Mouse (Mus musculus) macrophage (primary cell): ENCODE results near the gene Slc1a4. TPM values are rescaled to one million over a fixed set of nuclear protein-coding genes. Genes with fewer than 3 reads are reported as not detected.

Experiments used
- H3K27ac ChIP-seq: fragments of 350-480 bp; formaldehyde crosslinking; 2 replicates; pipeline ENCODE4 v1.9.0; 2021
- H3K36me3 ChIP-seq: fragments of 350-480 bp; formaldehyde crosslinking; 2 replicates; pipeline ENCODE4 v1.9.0; 2021; ENCODE audit errors: inconsistent target
- H3K4me3 ChIP-seq: fragments of 350-480 bp; formaldehyde crosslinking; 2 replicates; pipeline ENCODE4 v1.9.0; 2021; ENCODE audit errors: inconsistent target
- H3K79me2 ChIP-seq: fragments of 350-480 bp; formaldehyde crosslinking; 2 replicates; pipeline ENCODE4 v1.9.0; 2021; ENCODE audit errors: inconsistent target
- WGBS: methylation state at CpG from one replicate; pipeline ENCODE4 v1.1.7; 2026; ENCODE audit warnings: inconsistent platforms; ENCODE audit not compliant: missing documents; 5-methylcytosine and 5-hydroxymethylcytosine counted together
- polyA plus RNA-seq: library from polyadenylated mRNA; stranded (reverse); fragments of 250-400 nt; gene quantifications from 3 replicates; pipeline ENCODE4 v1.2.4, GENCODE M21; 2018; ENCODE audit warnings: inconsistent platforms

Gene Slc1a4
- polyA plus RNA-seq, 1 experiment from 2014 or later, result 0.14 TPM

DNA sequence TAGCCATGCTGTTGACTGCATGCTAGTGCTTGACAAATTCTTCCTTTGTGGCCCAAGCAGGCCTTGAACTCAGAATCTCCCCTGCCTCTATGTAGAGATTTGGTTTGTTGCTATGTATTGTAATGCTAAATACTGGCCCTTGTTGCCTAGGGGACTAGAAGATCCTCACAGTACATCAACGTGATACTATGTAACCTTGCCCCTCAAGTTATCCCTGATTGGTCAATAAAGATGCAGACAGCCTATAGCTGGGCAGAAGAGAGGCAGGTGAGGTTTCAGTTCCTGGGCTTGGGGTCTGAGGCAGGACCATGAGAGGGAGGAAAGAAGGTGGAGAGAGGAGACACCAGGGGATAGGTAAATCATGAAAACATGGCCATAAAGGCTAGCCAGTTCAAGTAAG lies 1.8 kb upstream of the Slc1a4 start:
- WGBS, result 93% methylated on average over 1 of the region's 1 CpGs
- H3K79me2 ChIP-seq, result no peaks in the 10 kb centered on the region

DNA sequence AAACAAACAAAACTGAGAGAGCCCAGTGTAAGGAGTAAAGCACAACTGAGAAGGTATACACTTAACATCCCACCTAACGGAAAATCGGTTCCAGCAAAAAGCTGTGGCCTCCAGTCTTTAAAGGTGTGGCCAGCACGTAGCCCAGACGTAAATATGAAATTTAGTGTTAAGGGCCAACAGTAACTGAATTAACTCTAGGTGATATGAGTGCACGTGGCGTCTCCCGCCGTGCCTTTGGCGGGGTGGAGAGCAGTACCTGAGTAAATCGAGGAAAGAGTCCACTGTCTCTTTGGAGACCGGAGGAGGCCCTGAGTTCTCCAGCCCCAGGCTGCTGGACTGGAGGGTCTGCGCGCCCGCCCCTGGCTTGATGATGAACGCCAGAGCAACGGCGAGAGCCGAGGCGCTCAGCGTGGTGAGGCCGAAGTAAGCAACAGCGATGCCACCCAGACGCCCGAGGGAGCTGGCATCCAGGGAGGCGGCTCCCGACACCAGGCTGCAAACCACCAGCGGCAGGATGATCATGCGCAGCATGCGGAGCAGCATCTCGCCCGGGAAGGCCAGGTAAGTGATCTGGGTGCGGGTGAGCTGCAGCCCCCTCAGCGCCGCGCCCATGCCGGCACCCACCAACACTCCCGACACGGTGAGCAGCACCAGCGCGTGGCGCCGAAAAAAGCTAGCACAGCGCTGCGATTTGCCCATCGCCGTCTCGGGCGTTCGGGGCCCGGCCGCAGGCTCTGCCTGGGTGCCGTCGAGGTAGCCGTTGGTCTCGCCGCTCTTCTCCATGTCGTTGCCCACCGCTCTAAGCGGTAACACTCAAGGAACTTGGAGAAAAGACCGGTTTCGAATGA lies 599 bp downstream of the Slc1a4 start:
- no peaks in the 10 kb centered on the region for H3K79me2 ChIP-seq
- H3K4me3 ChIP-seq, result peak overlapping the region; percentile 60
- H3K36me3 ChIP-seq, result no peaks in the 10 kb centered on the region
- no peak overlapping the region for H3K27ac ChIP-seq
- WGBS, result 8% methylated on average over 61 of the region's 61 CpGs

More for the DNA sequence above, 1.8 kb upstream of the Slc1a4 start:
- H3K27ac ChIP-seq, result no peak overlapping the region
- no peak overlapping the region for H3K4me3 ChIP-seq
- H3K36me3 ChIP-seq, result no peaks in the 10 kb centered on the region

DNA sequence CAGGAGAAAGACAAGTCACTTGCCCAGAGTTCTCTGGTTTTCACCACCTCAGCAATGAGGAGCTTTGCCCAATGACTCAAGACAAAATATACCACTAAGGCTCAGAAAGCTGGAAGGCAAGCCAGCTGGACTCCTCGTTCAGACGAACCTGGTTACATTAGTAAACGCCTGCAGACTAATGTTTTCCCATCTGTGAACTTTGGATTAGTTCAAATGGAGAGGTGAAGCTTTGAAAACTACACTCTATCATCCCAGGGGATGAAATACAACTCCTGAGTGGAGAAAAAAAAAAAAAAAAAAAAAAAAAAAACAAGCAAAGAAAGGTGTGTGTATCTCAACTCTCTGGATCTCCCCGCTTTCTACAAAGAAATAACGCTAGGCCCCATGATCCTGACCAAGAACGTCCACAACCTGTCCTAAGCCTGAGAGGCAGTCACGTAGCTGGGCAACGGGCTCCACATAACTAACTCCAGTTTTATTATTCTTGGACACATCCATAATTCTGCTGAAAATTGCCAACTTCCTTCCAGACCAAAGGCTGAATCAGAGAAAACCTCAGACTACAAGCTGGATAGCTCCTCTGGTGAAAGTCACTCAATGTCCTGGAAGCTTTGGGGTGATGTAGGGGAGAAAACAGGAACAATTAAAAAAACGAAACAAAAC lies 1.4 kb downstream of the Slc1a4 start:
- peak overlapping the region; percentile 60; the same call in 1 of the 2 replicates for H3K4me3 ChIP-seq
- H3K79me2 ChIP-seq, result no peaks in the 10 kb centered on the region
- no peak overlapping the region for H3K27ac ChIP-seq
- H3K36me3 ChIP-seq, result no peaks in the 10 kb centered on the region
- 92% methylated on average over 9 of the region's 9 CpGs for WGBS

DNA sequence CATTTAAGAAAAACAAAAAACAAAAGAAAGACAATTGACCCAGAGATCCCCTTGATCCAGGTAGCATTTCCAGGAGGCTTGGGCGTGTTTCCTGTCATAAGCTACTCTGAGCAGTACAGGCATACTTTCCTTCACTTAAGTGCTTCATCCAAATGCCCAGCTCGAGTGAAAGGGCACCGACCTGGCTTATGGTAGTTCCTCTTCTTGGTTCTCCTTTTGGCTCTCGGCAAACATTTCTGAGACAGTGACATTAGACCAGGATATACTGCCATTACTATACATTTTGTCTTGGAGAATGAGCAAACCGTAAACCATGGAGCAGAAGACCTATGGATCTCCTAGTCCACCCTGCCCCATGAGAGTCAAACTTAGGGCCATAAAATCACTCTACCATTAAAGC lies 2.8 kb downstream of the Slc1a4 start:
- Histone ChIP-seq H3K4me3 (no peak overlapping the region), H3K36me3 (no peaks in the 10 kb centered on the region), H3K27ac (no peak overlapping the region), H3K79me2 (no peaks in the 10 kb centered on the region)
- 26% methylated on average over 5 of the region's 5 CpGs for WGBS

DNA sequence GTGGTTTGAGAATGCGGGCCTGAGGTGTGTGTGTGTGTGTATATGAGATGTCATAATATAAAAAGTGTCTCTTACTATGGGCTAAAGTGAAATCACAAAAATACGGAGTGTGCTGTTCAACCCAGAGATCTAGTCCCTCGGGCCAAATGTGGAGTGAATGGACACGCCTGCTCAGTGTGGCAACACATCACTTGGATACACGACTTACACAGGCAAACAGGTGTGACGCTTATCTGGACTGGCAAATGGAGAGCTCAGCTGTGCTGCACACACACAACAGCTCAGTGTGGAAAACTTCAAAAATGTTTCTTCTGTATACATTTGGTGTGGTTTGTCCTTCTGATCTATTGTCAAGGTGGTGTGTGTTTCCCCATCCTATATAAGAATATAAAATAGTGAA lies 3.7 kb downstream of the Slc1a4 start:
- Histone ChIP-seq H3K36me3 (no peaks in the 10 kb centered on the region), H3K27ac (no peak overlapping the region), H3K4me3 (no peak overlapping the region), H3K79me2 (no peaks in the 10 kb centered on the region)
- 81% methylated on average over 6 of the region's 6 CpGs for WGBS

DNA sequence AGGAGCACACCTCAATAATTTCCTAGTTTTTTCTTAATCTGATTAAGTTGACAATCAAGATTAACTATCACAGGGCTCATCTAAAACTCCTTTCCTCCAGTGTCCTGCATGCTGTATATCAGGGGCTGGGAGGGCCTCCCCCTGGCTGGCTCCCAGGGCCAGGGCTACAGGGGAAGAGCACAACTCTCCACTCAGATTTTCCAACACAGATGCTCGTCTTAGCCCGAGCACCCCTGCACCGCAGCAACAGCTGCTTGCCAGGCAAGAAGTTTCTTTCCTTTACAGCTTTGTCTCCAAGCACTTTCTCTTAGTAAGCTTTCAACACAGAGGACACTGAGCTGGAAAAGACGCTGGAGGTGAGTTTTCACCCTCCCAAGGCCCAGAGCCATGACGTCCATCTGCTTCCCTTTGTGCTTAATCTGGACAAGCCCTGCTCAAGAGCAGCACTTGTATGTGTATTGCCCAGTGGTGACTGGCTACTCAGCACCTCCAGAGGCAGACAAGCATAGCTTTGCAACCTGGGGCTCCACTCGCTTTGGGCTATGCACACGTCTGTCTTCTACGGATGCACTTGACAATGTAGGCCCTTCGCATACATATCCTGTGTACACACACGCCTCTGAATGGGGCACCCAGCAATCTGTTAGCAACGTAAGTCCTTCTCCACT lies 6.1 kb downstream of the Slc1a4 start:
- H3K27ac ChIP-seq, result no peak overlapping the region
- H3K4me3 ChIP-seq, result no peak overlapping the region
- 94% methylated on average over 11 of the region's 11 CpGs for WGBS
- no peaks in the 10 kb centered on the region for H3K36me3 ChIP-seq
- H3K79me2 ChIP-seq, result no peaks in the 10 kb centered on the region

DNA sequence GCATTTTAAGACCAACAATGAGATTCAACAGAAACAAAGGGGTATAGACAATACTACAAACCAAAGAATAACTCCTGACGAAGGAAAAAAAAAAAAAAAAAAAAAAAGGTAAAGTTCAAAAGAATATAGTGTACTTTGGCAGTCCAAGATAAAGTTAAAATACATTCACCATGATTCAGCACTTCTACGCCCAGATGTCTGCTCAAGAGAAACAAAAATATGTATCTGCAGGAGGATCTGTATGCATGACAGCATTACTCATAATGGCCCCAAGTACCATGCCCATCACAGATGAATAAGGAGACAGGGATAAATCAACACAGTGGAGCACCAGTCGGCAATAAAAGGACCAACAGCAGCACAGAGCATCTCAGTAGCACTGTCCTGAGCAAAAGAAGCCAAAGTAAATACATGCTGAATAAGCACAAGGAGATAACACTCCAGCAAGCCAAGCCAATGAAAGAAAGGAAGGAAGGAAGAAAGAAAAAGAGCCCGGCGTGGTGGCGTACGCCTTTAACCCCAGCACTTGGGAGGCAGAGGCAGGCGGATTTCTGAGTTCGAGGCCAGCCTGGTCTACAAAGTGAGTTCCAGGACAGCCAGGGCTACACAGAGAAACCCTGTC lies 7.3 kb downstream of the Slc1a4 start:
- 93% methylated on average over 7 of the region's 9 CpGs for WGBS
- no peak overlapping the region for H3K4me3 ChIP-seq
- no peaks in the 10 kb centered on the region for H3K79me2 ChIP-seq
- H3K36me3 ChIP-seq, result no peaks in the 10 kb centered on the region
- no peak overlapping the region for H3K27ac ChIP-seq

DNA sequence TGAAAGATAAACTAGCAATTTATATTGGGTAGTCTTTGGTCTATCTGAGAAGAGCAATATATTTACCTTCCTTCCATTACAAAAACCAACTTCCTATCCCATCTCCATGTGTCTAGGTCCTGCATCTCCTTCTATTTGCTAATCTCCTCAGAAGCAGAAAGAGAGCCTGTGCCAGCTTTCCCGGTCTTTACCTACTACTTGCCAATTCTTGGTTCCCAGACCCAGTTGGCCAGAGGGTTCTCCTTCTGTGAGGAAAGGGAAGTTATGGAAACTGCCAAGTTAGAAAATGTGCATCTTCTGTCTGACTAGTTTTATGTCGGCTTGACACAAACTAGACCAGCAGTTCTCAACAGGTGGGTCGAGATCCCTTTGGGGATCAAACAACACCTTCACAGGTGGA lies 8.5 kb downstream of the Slc1a4 start:
- 96% methylated on average over 3 of the region's 3 CpGs for WGBS
- H3K36me3 ChIP-seq, result no peaks in the 10 kb centered on the region

DNA sequence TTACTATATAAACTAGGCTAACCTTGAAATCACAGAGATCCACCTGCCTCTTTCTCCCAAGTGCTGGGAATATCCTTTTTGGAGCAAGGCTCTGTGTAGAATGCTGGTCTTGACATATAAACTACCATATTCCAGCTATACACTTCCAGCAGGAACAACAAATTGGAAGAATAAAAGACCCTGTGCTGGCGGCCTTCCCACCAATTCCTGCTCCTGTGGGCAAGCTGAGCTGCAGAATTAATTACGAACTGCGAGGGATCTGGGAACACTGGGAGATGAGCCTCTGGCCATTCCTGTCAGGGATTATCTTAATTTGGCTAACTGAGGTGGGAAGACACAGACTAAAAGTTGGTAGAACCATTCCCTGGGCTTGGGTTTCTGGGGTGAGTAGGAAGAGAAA lies 10.1 kb downstream of the Slc1a4 start:
- no peaks in the 10 kb centered on the region for H3K36me3 ChIP-seq
- WGBS, result 89% methylated on average over 3 of the region's 3 CpGs
- H3K4me3 ChIP-seq, result no peak overlapping the region
- H3K27ac ChIP-seq, result no peak overlapping the region
- H3K79me2 ChIP-seq, result no peaks in the 10 kb centered on the region

More for the DNA sequence above, 8.5 kb downstream of the Slc1a4 start:
- no peaks in the 10 kb centered on the region for H3K79me2 ChIP-seq
- no peak overlapping the region for H3K4me3 ChIP-seq
- no peak overlapping the region for H3K27ac ChIP-seq

DNA sequence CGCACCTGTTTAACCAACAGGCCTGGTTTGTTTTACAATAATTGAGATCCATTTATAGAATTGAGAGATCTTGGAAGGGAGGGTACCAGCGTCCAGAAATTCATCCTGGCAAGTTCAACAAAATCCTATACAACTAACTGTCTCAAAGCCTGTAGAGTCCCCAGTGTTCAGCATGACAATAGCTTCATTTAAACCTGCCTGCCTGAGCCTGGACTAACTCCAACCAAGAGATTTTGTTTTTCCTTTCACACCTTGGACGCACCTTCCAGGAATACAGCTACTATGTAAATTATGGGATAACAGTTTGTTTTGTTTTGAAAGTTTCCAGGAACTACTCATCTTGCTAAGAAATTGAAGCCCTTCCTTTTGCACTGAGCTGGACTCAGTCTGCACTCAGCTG lies 11.9 kb downstream of the Slc1a4 start:
- Histone ChIP-seq H3K36me3 (no peaks in the 10 kb centered on the region), H3K27ac (no peak overlapping the region), H3K79me2 (no peaks in the 10 kb centered on the region), H3K4me3 (no peak overlapping the region)
- 90% methylated on average over 3 of the region's 3 CpGs for WGBS

DNA sequence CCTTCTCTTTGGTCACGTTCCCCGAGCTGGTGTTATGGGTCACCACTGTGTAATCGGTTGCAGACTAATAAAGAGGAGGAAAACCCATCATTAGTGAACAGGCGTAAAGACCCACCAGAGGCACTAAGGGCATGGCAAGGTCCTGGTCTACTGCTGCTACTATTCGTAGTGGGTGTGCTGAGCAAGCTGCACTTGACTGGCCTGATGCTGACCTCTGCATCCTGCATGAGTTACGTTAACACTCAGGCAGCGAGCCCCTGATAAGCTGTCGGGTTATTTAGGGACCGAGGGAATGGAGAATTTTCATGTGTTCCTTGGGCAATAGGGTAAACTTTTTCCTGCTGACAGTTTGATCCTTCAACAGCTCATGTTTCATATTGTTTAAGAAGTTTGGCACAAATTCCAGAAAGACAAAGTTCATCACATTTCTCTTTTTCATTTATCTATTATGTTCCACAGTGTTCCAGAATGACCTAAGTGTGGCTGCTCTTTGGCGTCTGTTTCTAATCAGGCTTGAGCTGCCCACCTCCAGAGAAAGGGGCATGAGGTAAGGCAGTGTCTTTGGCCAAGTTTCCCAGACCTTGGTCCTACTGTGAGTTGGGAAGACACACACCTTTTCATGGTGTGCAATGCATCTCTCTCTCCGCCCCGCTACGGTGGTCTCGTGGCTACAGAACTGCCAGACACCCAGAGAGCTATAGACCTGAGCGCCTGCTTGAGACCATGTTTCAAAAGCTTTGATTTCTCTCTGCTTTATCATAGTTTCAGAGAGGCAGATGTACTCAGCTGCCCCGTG lies 13.7 kb downstream of the Slc1a4 start:
- Histone ChIP-seq H3K79me2 (no peaks in the 10 kb centered on the region), H3K36me3 (no peaks in the 10 kb centered on the region), H3K4me3 (no peak overlapping the region), H3K27ac (no peak overlapping the region)
- 95% methylated on average over 16 of the region's 16 CpGs for WGBS

DNA sequence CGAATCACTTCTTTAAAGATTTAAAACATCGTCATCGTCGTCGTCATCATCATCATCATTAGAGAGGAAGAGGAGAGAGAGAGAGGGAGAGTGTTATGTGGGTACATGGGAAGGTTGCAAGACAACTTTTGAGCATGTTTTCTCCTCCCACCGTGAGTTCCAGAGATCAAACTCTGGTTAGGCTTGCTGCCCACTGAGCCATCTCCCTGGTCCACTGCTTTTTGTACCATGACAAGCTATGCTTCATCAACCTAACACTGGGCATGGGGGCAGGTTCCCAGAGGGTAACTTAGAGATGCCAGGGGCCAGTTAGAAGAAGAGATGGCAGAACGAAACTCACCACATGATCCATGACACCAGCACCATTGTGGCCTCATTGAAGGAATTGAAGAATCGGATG lies 18.9 kb downstream of the Slc1a4 start:
- WGBS, result 87% methylated on average over 5 of the region's 8 CpGs
- H3K27ac ChIP-seq, result no peak overlapping the region
- H3K36me3 ChIP-seq, result no peaks in the 10 kb centered on the region
- no peaks in the 10 kb centered on the region for H3K79me2 ChIP-seq
- H3K4me3 ChIP-seq, result no peak overlapping the region

DNA sequence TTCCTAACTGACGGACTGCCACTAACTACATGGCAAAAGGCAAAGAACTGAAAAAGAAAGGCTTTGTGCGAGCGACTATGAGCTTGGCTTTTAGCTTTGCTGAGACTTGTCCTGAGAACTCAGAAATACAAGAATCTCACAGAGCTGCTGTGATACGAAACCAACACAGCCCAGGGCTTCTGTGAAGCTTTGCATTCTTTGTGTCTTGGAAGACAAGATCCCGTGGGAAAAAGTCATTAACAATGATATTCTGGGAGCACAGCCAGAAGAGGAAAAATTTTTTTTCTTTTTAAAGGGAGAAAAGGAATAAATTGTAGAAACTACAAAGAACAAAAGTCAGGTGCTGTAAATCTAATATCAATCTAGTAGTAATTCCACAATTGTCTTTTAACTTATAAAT lies 23.5 kb downstream of the Slc1a4 start:
- no peaks in the 10 kb centered on the region for H3K79me2 ChIP-seq
- no peak overlapping the region for H3K27ac ChIP-seq
- WGBS, result 85% methylated on average over 5 of the region's 5 CpGs
- H3K36me3 ChIP-seq, result no peaks in the 10 kb centered on the region
- H3K4me3 ChIP-seq, result no peak overlapping the region

DNA sequence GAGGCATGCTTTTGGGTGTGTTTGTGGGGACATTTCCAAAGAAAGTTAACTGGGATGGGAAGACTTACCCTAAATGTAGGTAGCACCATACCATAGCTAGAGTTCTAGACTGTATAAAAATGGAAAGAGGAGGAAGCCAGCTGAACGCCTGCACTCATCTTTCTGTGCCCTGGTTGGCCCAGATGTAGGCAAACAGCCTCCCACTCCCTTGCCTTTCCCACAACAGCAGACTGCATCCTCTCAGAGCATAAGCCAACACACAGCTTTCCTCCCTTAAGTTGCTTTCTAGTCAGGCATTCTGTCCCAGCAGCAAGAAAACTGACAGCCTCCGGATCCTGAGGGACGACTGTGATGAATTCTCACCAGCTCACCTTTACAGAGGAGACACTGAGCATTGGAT lies 25.1 kb downstream of the Slc1a4 start:
- Histone ChIP-seq H3K79me2 (no peaks in the 10 kb centered on the region), H3K36me3 (no peaks in the 10 kb centered on the region), H3K4me3 (no peak overlapping the region), H3K27ac (no peak overlapping the region)
- WGBS, result 91% methylated on average over 3 of the region's 3 CpGs
